Mouse (Mus musculus) right cerebral cortex, postnatal 14 days (tissue): ENCODE data around the gene Dio3.

ENCODE experiments used
- DNase-seq: peaks from one replicate; pipeline ENCODE4 v3.0.0; 2022

Dio3 gene

GRCm38 (mm10) chr12:110278853-110279252 lies at the start of gene Dio3:
TSS of gene Dio3 (plus strand) at chr12:110279068.
- no peak for DNase-seq

- no peak for DNase-seq
Measured at GRCm38 (mm10) chr12:110230296-110230695, 48.6 kb upstream of the Dio3 start.

DNA sequence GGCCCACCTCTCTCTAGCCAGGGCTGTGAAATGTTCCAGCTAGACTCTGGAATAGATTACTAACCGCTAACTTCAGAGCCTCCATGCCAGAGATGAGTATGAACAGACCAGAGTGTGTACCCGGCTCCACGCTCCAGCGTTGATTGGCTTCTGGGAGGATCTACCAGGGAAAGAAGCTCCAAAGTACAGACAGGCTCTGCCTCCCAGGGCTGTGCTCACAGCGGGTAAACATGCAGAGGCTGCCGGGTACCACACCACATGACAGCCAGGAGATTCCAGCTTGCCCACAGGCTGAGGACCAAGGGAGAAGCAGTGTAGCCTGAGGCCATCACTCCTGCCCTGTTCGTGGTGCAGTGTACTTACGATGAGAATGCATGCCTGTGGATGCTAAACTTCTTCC lies 48.1 kb upstream of the Dio3 start:
- DNase-seq: no peak

DNA sequence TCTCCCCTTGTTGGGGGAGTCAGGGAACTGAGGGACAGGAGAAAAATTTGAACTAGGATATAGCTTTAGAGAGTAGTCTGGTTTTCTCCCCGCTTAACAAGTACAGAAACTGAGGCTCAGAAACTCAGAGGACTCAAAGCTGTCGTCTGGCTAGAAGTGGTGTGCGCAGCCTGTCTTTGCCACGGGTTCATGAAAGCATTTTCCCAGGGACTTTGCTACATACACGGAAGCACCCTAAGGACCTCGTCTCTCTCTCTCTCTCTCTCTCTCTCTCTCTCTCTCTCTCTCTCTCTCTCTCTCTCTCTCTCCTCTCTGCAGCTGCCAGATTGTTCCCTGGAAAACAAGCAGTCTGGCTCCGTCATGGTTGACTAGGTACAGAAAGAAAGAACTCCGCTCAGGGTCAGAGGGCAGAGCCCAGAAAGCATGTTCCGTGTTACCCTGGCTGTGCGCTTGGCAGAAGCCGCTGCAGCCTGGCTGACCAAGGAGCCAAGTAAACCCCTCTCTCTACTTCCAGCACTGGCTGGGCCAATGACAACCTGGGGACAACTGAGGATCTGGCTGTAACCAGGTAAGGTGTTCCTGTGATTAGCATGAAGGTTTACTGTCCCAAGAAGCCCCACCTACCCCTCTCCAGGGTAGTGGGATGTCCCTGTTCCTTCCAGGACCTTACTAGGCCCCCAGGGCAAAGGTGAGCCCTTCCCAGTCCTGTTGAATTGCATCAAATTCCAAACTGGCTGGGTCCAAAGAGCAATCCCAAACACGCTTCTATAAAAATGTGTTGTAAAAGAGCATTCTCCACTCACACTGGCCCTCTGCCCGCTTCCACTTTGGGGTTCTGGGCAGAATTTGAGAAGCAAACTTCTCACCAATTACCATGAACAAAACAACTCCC lies 46.9 kb upstream of the Dio3 start:
- DNase-seq: peak; percentile 38

GRCm38 (mm10) chr12:110235908-110236307 lies 43.0 kb upstream of the Dio3 start:
- no peak for DNase-seq

GRCm38 (mm10) chr12:110237046-110237445 lies 41.8 kb upstream of the Dio3 start:
- DNase-seq: no peak

GRCm38 (mm10) chr12:110239358-110239757 lies 39.5 kb upstream of the Dio3 start:
- DNase-seq: no peak

DNA sequence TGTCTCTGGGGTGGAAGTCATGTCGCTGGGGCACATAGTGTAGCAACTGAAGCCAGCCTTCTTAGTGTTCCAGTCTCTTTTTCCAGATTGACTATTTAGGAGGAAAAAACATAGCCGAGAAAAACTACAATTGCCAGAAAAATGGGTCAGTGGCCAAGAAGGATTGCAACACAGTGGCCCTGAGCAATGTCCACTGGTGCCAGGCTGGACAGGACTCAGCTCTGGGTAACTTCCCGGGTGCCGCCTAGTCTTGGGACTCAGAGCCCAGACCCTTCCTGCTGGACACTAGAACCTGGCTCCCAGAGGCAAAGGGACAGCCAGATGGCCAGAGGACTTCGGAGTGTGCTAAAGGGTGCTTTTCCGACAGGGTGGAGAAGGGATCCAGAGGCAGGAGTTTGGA lies 34.3 kb upstream of the Dio3 start:
- no peak for DNase-seq

DNA sequence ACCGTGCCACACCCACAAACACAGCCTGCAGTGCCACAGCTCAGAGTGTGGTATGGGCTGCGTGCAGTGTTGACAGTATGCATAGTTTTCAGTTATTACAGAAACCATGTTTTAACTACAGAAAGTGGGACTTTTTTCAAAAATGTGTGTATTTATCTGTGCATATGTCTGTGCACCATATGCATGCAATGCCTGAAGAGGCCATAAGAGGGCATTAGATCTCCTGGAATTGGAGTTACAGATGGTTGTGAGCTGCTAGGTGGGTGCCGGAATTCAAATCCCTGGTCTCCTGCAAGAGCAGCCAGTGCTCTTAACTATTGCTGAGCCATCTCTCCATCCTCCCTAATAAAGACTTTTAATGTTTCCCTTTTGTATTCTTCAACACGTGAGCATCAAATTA lies 33.4 kb upstream of the Dio3 start:
- no peak for DNase-seq

GRCm38 (mm10) chr12:110252163-110252575 lies 26.7 kb upstream of the Dio3 start:
- DNase-seq: no peak

- DNase-seq: no peak
Measured at GRCm38 (mm10) chr12:110255731-110256130, 23.1 kb upstream of the Dio3 start.

DNA sequence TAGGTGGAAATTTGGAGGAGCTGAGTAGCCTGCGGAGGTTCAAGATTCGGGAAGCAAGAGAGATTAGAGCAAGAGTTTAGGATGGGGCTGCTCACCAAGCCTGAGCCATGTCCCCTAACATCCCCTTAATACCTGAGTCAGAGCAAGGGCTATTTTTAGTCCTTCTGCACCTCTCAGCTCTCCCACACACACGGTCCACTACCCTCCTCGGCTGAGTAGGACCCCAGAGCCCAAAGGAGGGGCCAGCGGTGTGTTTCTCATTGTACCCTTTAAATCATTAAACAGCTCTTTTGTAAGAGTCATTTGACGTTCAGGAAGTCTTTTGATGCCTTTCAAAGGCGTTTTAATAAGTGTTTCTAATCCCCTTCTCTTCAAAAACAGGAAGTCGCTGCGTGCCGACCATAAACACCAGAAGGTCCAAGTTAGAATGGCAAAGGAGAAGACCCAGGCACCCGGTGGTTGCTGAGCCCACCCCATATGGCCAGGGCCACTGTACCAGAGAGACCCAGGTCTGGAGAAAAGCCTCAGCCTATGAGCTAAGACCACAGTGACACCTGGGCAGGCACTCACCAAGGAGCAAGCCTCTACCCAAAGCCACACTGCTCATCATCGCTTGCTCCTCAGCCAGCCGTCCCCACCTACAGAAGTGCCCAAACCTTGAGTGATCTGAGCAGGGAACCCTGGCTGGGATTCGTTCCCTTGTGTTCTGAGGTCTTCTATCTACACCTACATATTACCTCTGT lies 22.2 kb upstream of the Dio3 start:
- DNase-seq: no peak

DNA sequence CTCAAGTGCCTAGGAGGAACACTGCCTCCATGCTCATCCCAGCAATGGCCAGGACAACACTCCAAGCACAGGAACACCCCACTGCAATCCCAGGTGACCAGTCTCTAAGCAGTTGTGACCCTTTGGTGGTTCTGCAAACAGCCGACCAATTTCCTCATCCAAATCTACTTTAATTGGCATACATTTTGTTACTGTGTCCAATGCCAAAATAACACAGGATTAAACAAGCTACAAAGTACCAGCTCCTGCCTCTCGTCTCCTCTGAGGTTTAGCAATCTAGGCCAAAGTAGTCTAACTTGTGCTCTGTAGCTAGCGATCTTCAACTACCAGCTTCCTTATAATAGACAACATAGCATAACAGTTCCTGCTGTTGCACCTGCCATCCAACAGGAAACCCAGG lies 10.6 kb upstream of the Dio3 start:
- DNase-seq: no peak

DNA sequence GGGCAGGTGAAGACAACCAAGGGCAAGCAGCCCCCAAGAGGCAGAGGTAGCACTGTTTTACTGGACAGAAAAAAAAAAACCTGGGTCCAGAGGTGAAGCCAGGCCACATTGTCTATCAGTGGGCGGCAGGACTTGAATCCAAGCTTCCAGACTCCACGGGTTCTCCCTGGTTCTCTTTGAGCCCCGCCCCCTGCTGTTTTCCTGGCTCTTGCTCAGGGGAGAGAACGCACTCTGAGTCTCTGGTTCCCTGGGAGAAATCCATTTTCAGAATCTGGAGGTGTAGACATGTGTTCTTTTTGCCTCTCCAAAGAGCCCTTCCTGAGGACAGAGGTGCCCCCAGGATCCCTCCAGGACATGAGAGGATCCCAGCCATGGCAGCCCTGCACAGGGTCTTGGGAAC lies 9.2 kb upstream of the Dio3 start:
- DNase-seq: peak; percentile 49

- no peak for DNase-seq
Measured at GRCm38 (mm10) chr12:110276034-110276433, 2.8 kb upstream of the Dio3 start.

DNA sequence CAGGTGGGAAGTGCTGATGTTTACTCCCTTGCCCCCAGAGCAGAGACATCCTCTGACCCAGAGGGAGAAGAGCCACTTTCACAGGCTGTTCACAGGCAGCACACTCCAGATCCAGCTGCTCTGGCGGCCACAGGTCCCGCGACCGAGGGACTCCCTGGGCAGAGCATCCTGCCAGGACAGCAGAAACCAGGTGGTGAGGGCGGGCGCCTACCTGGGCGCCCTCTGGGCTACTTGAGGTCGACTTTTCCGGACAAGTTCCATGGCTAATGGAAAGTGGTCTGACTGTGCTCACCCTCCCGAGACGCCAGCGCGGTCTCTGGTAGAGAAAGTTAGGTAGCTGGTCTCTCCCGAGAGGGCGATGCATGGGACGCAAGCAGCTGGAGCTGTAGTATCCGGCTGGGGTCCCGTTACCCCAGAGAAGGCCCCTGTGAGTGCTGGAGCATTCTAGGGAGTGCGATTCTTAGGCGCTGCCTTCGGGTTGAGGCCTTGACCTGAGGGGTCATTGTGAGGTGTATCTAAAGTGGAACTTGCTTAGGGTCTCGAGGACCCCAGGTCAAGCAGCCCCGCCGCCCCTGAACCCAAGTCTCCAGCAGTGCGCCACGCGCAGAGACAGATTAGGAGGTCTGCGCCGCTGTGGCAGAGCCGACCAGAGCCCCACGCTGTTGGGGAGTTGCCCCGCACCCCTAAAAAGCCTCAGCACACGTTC lies 1.5 kb upstream of the Dio3 start:
- DNase-seq: no peak

DNA sequence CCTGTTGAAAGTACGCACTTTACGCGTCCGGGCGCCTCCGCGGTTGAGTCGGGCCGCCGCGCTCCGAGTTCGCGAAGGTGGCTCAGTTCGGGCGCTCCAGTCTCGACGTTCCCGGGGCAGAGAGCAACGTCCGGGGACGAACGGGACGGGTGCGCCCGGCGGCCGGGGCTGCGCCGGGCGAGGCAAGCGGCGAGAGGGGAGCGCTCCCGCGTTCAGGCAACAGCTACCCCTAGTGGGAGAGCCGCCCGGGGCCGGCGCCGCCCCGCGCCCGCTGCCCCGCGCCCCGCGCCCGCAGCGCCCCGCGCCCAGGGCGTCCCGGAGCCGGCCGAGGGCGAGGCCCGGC lies 932 bp upstream of the Dio3 start:
- DNase-seq: no peak

GRCm38 (mm10) chr12:110280373-110280772 lies 1.5 kb downstream of the Dio3 start:
- DNase-seq: no peak

- no peak for DNase-seq
Measured at GRCm38 (mm10) chr12:110283792-110284191, 4.9 kb downstream of the Dio3 start.

DNA sequence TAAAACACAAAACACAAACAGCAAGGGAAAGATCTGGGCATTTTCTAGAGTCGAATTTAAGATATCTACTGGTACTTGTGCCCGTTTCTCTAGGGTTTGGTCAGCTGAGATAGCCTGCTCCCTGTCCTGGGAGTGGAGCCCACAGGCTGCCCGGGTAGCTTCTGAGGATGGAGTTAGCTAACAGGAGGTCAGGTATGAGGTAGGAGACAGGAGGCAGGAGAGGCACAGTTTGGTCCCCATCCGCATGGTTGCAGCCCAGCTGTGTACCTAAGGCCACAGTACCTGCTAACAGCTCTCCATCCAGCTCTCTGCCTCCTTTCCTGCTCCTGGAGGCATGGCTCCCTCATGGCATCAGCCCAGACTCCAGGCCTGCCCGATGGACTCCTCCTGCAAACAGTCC lies 13.9 kb downstream of the Dio3 start:
- DNase-seq: no peak

DNA sequence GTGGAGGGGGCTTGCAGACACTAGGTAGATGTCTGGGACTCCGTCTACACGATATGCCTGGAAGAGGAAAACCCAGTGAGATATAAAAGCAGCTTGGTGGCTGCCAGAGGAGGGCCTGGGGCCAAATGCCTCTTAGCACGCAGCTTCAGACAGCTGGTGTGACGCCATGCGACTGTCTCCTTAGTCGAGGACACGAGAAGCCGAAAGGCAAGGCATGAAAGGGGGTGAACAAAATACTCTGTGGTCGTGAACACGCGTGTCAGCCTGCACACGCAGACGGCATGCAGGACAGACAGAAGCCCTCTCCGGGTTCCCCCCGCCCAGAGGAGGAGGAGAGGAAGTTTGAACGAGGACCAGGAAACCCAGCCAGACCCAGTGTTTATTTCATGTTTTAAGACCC lies 16.0 kb downstream of the Dio3 start:
- no peak for DNase-seq

- no peak for DNase-seq
Measured at GRCm38 (mm10) chr12:110298653-110299052, 19.8 kb downstream of the Dio3 start.

DNA sequence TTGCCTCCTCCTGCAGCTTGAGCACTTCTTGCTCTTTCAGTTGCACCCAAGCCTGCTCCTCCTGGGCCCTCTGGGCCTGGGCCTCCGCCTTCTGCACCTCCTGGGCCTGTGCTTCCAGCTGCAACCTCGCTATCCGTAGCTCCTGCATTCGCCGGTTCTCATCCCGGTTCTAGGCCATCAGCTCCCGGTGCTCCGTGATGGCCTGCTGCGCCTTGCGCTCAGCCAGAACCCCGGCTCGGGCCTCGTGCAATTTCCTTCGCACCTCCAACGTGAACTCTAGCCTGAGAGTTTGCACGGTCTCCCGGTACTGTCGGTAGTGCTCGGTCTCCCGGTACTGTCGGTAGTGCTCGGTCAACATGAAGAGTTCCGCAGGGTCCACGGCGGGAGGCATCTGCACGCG lies 40.8 kb downstream of the Dio3 start:
- no peak for DNase-seq
